Mouse (Mus musculus): ENCODE data around the gene Car7. TPM values are rescaled to one million over a fixed set of nuclear protein-coding genes. Genes with fewer than 3 reads are reported as not detected.

Car7 gene
- polyA plus RNA-seq (2017; shearing (Covaris generic)): 1 to 10 TPM; 1.2 to 3.4 TPM

DNA sequence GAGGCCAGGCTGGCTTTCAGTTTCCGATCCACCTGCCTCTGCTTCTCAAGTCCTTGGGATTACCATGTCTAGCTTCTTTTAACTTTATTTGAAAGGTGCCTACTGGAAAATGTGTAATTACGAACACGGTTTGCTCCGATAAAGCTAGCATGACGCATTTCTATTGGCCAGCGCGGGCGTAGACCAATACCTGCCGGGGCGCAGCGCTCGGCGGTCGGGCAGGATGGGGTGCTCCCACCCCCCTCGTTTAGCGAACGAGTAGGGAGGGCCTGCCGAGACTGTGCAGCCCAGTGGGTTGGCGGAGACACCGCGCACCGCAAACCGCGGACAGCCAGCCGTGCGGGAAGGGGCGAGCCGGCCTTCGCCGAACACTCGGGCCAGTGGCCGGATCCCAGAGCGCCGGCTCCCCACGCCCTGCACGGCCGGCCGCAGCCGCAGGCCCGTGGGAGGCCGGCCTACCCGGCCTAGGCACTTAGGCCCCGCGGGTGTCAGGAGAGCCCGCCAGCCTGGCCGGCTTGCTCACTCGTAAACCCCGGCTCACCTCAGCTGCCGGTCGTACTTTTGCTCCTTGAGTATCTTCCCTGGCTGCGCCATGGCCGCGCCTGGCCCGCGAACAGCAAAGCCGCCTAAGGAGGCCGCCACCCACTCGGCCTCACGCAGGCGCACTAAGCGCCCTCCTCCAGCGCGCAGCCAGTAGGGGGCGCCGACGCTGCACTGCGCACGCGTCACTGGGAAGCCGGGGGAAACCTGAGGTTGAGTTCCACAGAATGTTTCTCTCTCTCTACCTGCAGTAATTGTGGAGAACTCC lies at the start of gene Car7, which contains the start of gene Nae1:
TSS of gene Car7 (plus strand) at position 719 of the 808 bp plus-strand sequence.
TSS of gene Nae1 (minus strand) at position 667 of the 808 bp plus-strand sequence.

GRCm38 (mm10) chr8:104509061-104510006 lies 25.2 kb upstream of the Car7 start, which contains the start of gene Terb1:
Gene Terb1 (minus strand): TSS chr8:104509910.

DNA sequence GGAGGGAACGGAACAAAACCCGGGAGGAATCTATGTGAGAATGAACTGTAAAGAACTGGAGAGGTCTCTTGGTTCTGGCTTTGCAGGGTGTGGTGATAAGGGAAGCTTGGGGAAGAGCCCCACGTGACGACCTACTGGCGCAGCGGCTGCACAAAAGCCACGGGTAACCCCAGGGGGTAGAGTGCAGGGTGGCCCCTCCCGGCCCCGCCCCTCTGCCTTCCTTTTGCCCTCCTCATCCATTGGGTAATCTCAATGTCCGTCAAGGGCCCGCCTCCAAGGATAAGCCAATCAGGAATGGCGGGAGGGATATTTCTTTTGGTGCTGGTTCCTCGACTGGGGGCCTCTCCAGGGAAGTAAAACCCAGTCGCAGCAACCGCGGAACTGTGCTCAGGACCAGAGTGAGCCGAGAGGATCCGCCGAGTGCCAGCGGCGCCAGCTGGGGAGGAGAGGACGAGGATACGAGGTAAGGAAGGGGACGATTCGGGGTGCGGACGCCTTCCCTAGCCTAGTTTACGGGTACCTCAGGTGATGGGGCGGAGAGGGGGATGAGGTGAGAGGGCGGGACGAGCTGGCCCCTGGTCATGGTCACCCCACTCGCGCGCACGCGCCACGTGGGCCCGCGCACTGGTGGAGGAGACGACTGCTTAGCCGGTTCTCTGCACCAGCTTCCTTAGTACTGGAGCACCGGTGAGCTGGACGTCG lies 56.8 kb downstream of the Car7 start, which contains the start of gene Pdp2:
TSS of gene Pdp2 (plus strand) at position 319 of the 702 bp plus-strand sequence.

Other genes with a start within 250 kb of the Car7 start
- under 1 TPM in 1 of 2 experiments, not detected in 1; 0.84 TPM for gene Cmtm2a, start 241.5 kb upstream of the Car7 start, polyA plus RNA-seq (2017; shearing (Covaris generic))
- not detected for gene Gm45711, start 224.6 kb upstream of the Car7 start, polyA plus RNA-seq (2017; shearing (Covaris generic))
- gene Cmtm1, start 224.5 kb upstream of the Car7 start, polyA plus RNA-seq (2017; shearing (Covaris generic)): under 1 TPM in 1 of 2 experiments, not detected in 1; 0.62 TPM
- 1 to 10 TPM in 1 of 2 experiments, not detected in 1; 4.4 TPM for gene Gm11020, start 213.1 kb upstream of the Car7 start, polyA plus RNA-seq (2017; shearing (Covaris generic))
- gene Cmtm2b, start 212.5 kb upstream of the Car7 start, polyA plus RNA-seq (2017; shearing (Covaris generic)): 1 to 10 TPM in 1 of 2 experiments, not detected in 1; 3.7 TPM
- 10 to 100 TPM; 14.5 to 30.9 TPM for gene Cmtm3, start 195.3 kb upstream of the Car7 start, polyA plus RNA-seq (2017; shearing (Covaris generic))
- under 1 TPM; 0.31 to 0.66 TPM for gene Cmtm4, start 138.9 kb upstream of the Car7 start, polyA plus RNA-seq (2017; shearing (Covaris generic))
- 10 to 100 TPM; 34.4 to 35.5 TPM for gene Dync1li2, start 91.6 kb upstream of the Car7 start, polyA plus RNA-seq (2017; shearing (Covaris generic))
- gene Terb1, start 24.8 kb upstream of the Car7 start, polyA plus RNA-seq (2017; shearing (Covaris generic)): under 1 TPM; 0.13 to 0.47 TPM
- 100 to 1,000 TPM in 1 of 2 experiments, 10 to 100 TPM in 1; 84.9 to 115 TPM for gene Nae1, start 52 bp upstream of the Car7 start, polyA plus RNA-seq (2017; shearing (Covaris generic))
- 1 to 10 TPM; 5.2 to 8.9 TPM for gene Pdp2, start 56.8 kb downstream of the Car7 start, polyA plus RNA-seq (2017; shearing (Covaris generic))
- gene Cdh16, start 89.7 kb downstream of the Car7 start, polyA plus RNA-seq (2017; shearing (Covaris generic)): 1 to 10 TPM in 1 of 2 experiments, not detected in 1; 2.2 TPM
- gene Rrad, start 96.6 kb downstream of the Car7 start, polyA plus RNA-seq (2017; shearing (Covaris generic)): 10 to 100 TPM; 51.9 to 63.5 TPM
- 100 to 1,000 TPM; 106 to 126 TPM for gene Ciao2b, start 107.3 kb downstream of the Car7 start, polyA plus RNA-seq (2017; shearing (Covaris generic))
- gene Ces2a, start 199.3 kb downstream of the Car7 start, polyA plus RNA-seq (2017; shearing (Covaris generic)): under 1 TPM; 0.59 to 0.65 TPM